ENCODE assay signal across 12 mouse cellular contexts in genomic region chr5:65079881-65080280, GRCm38 (mm10). TPM values are rescaled to one million over a fixed set of nuclear protein-coding genes. Genes with fewer than 3 reads are reported as not detected.
A peak's percentile ranks its signal among the peaks of the same experiment; 100 is the strongest.
DNase-seq lines count a peak whose midpoint lies in the region; ATAC-seq and TF ChIP-seq lines count a peak whose summit lies in the region.
"Had no signal": no experiment of that assay in that cellular context is flagged by ENCODE, and none has a peak within 500 bp of the region (broad histone marks: within the 10 kb centered on the region; RNA-seq: fewer than 3 reads in every experiment).

No protein-coding gene starts in this region.

- TF ChIP-seq POLR2A in liver, adult 2 months (IDR thresholded peaks at IDR 0.05; ENCODE audit: extremely low read depth, insufficient read depth, low read length) = no peak

- TF ChIP-seq CTCF in liver, adult 2 months (IDR thresholded peaks at IDR 0.05; ENCODE audit: low read depth, low read length) = no peak
- no peak for TF ChIP-seq CTCF in liver, postnatal 0 days (IDR thresholded peaks at IDR 0.05; ENCODE audit: low read depth)

- ATAC-seq in embryonic facial prominence, embryonic 13.5 days (ENCODE audit: insufficient number of reproducible peaks, insufficient read depth, low FRiP score, low TSS enrichment, low read depth) = no peak
- no peak for ATAC-seq in liver, postnatal 0 days
- ATAC-seq in intestine, embryonic 15.5 days = no peak

- H3K9me3 ChIP-seq in embryonic facial prominence, embryonic 13.5 days = no peaks in the 10 kb centered on the region
- H3K9me3 ChIP-seq in embryonic facial prominence, embryonic 10.5 days = no peaks in the 10 kb centered on the region
- no peaks in the 10 kb centered on the region for H3K9me3 ChIP-seq in liver, postnatal 0 days (ENCODE audit: low read length)
- H3K9me3 ChIP-seq in intestine, embryonic 15.5 days = no peaks in the 10 kb centered on the region
- H3K9me3 ChIP-seq: hindbrain, embryonic 13.5 days; limb, embryonic 15.5 days had no signal

- no peaks in the 10 kb centered on the region for H3K27me3 ChIP-seq in embryonic facial prominence, embryonic 13.5 days
- no peaks in the 10 kb centered on the region for H3K27me3 ChIP-seq in embryonic facial prominence, embryonic 10.5 days (replicated peaks; ENCODE audit: low read depth, poor library complexity, severe bottlenecking)
- H3K27me3 ChIP-seq in liver, adult 2 months (ENCODE audit: control insufficient read depth, insufficient read depth, low read length) = no peaks in the 10 kb centered on the region
- no peaks in the 10 kb centered on the region for H3K27me3 ChIP-seq in liver, postnatal 0 days (ENCODE audit: insufficient read depth, low read length)
- no peaks in the 10 kb centered on the region for H3K27me3 ChIP-seq in intestine, embryonic 15.5 days (replicated peaks)
- H3K27me3 ChIP-seq: hindbrain, embryonic 13.5 days; limb, embryonic 15.5 days had no signal

- no peaks in the 10 kb centered on the region for H3K79me2 ChIP-seq in liver, adult 2 months (ENCODE audit: control insufficient read depth, insufficient read depth, low read length)

- 61% methylated on average over 9 of the region's 9 CpGs for WGBS in embryonic facial prominence, embryonic 13.5 days
- 73% methylated on average over 9 of the region's 9 CpGs for WGBS in embryonic facial prominence, embryonic 10.5 days
- 59% methylated on average over 9 of the region's 9 CpGs for WGBS in liver, adult 2 months
- WGBS in liver, postnatal 0 days (ENCODE audit: insufficient replicate concordance) = 59% methylated on average over 9 of the region's 9 CpGs
- 28% methylated on average over 9 of the region's 9 CpGs for WGBS in intestine, embryonic 15.5 days

- H3K9ac ChIP-seq in embryonic facial prominence, embryonic 13.5 days = no peak overlapping the region
- H3K9ac ChIP-seq in liver, adult 2 months (ENCODE audit: low read depth, low read length) = no peak overlapping the region
- no peak overlapping the region for H3K9ac ChIP-seq in liver, postnatal 0 days (replicated peaks)
- H3K9ac ChIP-seq in intestine, embryonic 15.5 days = peak overlapping the region; percentile 30; the same call in 1 of the 2 replicates
- H3K9ac ChIP-seq: hindbrain, embryonic 13.5 days; limb, embryonic 15.5 days had no signal

- no peak for TF ChIP-seq EP300 in liver, postnatal 0 days (IDR thresholded peaks at IDR 0.05; ENCODE audit: low read depth)

- peak overlapping the region; percentile 60; the same call in 1 of the 2 replicates for H3K27ac ChIP-seq in embryonic facial prominence, embryonic 13.5 days
- no peak overlapping the region for H3K27ac ChIP-seq in embryonic facial prominence, embryonic 10.5 days (replicated peaks)
- no peak overlapping the region for H3K27ac ChIP-seq in liver, adult 2 months (replicated peaks; ENCODE audit: insufficient read depth, low read depth, low read length)
- no peak overlapping the region for H3K27ac ChIP-seq in liver, postnatal 0 days (ENCODE audit: low read depth)
- H3K27ac ChIP-seq in intestine, embryonic 15.5 days = no peak overlapping the region
- H3K27ac ChIP-seq: hindbrain, embryonic 13.5 days; limb, embryonic 15.5 days had no signal

- no peaks in the 10 kb centered on the region for H3K36me3 ChIP-seq in embryonic facial prominence, embryonic 13.5 days
- H3K36me3 ChIP-seq in embryonic facial prominence, embryonic 10.5 days (replicated peaks) = no peaks in the 10 kb centered on the region
- H3K36me3 ChIP-seq in liver, adult 2 months (ENCODE audit: control insufficient read depth, insufficient read depth, low read length) = no peaks in the 10 kb centered on the region
- H3K36me3 ChIP-seq in liver, postnatal 0 days (replicated peaks; ENCODE audit: insufficient read depth, low read length) = no peaks in the 10 kb centered on the region
- H3K36me3 ChIP-seq in intestine, embryonic 15.5 days = no peaks in the 10 kb centered on the region
- H3K36me3 ChIP-seq: hindbrain, embryonic 13.5 days; limb, embryonic 15.5 days had no signal

- H3K4me3 ChIP-seq in embryonic facial prominence, embryonic 13.5 days = peak overlapping the region; percentile 20; the same call in 1 of the 2 replicates
- H3K4me3 ChIP-seq in embryonic facial prominence, embryonic 10.5 days = no peak overlapping the region
- H3K4me3 ChIP-seq in liver, adult 2 months (ENCODE audit: insufficient read depth, low read depth, low read length) = 0 out of 2 replicates have a peak overlapping the region, but pooled peaks have one; percentile 36
- H3K4me3 ChIP-seq in liver, postnatal 0 days (ENCODE audit: low read depth, low read length) = no peak overlapping the region
- H3K4me3 ChIP-seq in intestine, embryonic 15.5 days (replicated peaks) = peak overlapping the region; percentile 16; the same call in 1 of the 2 replicates
- H3K4me3 ChIP-seq: hindbrain, embryonic 13.5 days; limb, embryonic 15.5 days had no signal

- no peak for DNase-seq in embryonic facial prominence, embryonic 10.5 days (ENCODE audit: low spot score)
- DNase-seq in liver, adult 2 months (ENCODE audit: extremely low read depth, low read depth, low spot score) = no peak
- DNase-seq in liver, postnatal 0 days = no peak
- peak; percentile 29 for DNase-seq in lung, postnatal 25 days (ENCODE audit: low spot score)
- DNase-seq in liver = no peak
- DNase-seq in gastrocnemius, postnatal 10 days = no peak
- DNase-seq: cerebellum, adult 9-11 months had no signal

- peak overlapping the region; percentile 19; the same call in 1 of the 2 replicates for H3K4me2 ChIP-seq in embryonic facial prominence, embryonic 13.5 days
- no peak overlapping the region for H3K4me2 ChIP-seq in liver, postnatal 0 days (ENCODE audit: low read depth, low read length)
- peak overlapping the region; percentile 45 for H3K4me2 ChIP-seq in intestine, embryonic 15.5 days (replicated peaks)
- H3K4me2 ChIP-seq: hindbrain, embryonic 13.5 days; limb, embryonic 15.5 days had no signal

- 0 out of 2 replicates have a peak, but pooled peaks cover 3% of the 10 kb centered on the region for H3K4me1 ChIP-seq in embryonic facial prominence, embryonic 13.5 days
- no peaks in the 10 kb centered on the region for H3K4me1 ChIP-seq in embryonic facial prominence, embryonic 10.5 days
- H3K4me1 ChIP-seq in liver, adult 2 months (ENCODE audit: control insufficient read depth, insufficient read depth, low read length) = no peaks in the 10 kb centered on the region
- no peaks in the 10 kb centered on the region for H3K4me1 ChIP-seq in liver, postnatal 0 days (ENCODE audit: insufficient read depth)
- H3K4me1 ChIP-seq in intestine, embryonic 15.5 days (replicated peaks) = no peaks in the 10 kb centered on the region
- H3K4me1 ChIP-seq: hindbrain, embryonic 13.5 days had no signal

RNA-seq across cellular contexts. Expression of gene Tmem156, which starts 12.1 kb away (rescaled TPM):
- 0.48 and 0.53 TPM in 2 replicates for polyA plus RNA-seq in embryonic facial prominence, embryonic 13.5 days (2015; fragmentation: Nextera tagmentation; extraction: Ambion mirVana)
- 0.16 TPM in 1 of 2 replicates, not detected in the other for polyA plus RNA-seq in embryonic facial prominence, embryonic 10.5 days (2016; fragmentation: Nextera tagmentation; extraction: Ambion mirVana)
- total RNA-seq in liver, adult 2 months (2014; rRNA removed) = 0.40 and 0.65 TPM in 2 replicates
- not detected in 2 replicates for polyA plus RNA-seq in liver, adult 2 months (2012; rRNA removed)
- 0.67 and 1.2 TPM in 2 replicates for polyA plus RNA-seq in liver, postnatal 0 days (2015; fragmentation: Nextera tagmentation; extraction: Ambion mirVana)
- polyA plus RNA-seq in intestine, embryonic 15.5 days (2015; fragmentation: Nextera tagmentation; extraction: Ambion mirVana) = 1.2 and 1.6 TPM in 2 replicates
- under 1 TPM in 1 of 2 experiments, not detected in 1; 0.23 TPM for total RNA-seq in gastrocnemius, postnatal 10 days (2021)
- polyA plus RNA-seq: hindbrain, embryonic 13.5 days; neural tube, embryonic 14.5 days had no signal

RNA-seq across cellular contexts. Expression of gene Klhl5, which starts 27.5 kb away (rescaled TPM):
- polyA plus RNA-seq in embryonic facial prominence, embryonic 13.5 days (2015; fragmentation: Nextera tagmentation; extraction: Ambion mirVana) = 21.2 and 21.3 TPM in 2 replicates
- 10.4 and 13.0 TPM in 2 replicates for polyA plus RNA-seq in embryonic facial prominence, embryonic 10.5 days (2016; fragmentation: Nextera tagmentation; extraction: Ambion mirVana)
- total RNA-seq in liver, adult 2 months (2014; rRNA removed) = 18.5 and 23.8 TPM in 2 replicates
- polyA plus RNA-seq in liver, adult 2 months (2012; rRNA removed) = 13.8 and 15.3 TPM in 2 replicates
- 5.2 and 5.6 TPM in 2 replicates for polyA plus RNA-seq in liver, postnatal 0 days (2015; fragmentation: Nextera tagmentation; extraction: Ambion mirVana)
- 11.1 and 13.2 TPM in 2 replicates for polyA plus RNA-seq in intestine, embryonic 15.5 days (2015; fragmentation: Nextera tagmentation; extraction: Ambion mirVana)
- total RNA-seq in gastrocnemius, postnatal 10 days (2021) = 10 to 100 TPM; 12.1 to 15.1 TPM

Comparison
In these comparisons a context has a peak if more than half of its experiments do, and no peak if none do; other contexts are left out.
1. H3K4me3 ChIP-seq: peak in embryonic facial prominence, embryonic 13.5 days (single experiment), liver, adult 2 months (single experiment) and intestine, embryonic 15.5 days (single experiment); none in embryonic facial prominence, embryonic 10.5 days (single experiment) and liver, postnatal 0 days (single experiment).